Mouse (Mus musculus) gastrocnemius, adult 8-10 months (tissue): ENCODE measurements around the gene Spen. TPM values are rescaled to one million over a fixed set of nuclear protein-coding genes. Genes with fewer than 3 reads are reported as not detected.

Source experiments
- DNase-seq, 2 experiments: peaks; one replicate each; pipeline ENCODE4 v3.0.0; 2022; ENCODE audit warnings: low spot score in 2 of 2
- total RNA-seq, 4 experiments: library from RNA; stranded (reverse); gene quantifications; 2 replicates each; pipeline ENCODE4 v1.2.4; 2022

The Spen gene
- total RNA-seq, 4 experiments from 2014 or later: 17.0 to 23.9 (median 23.5) TPM

DNA sequence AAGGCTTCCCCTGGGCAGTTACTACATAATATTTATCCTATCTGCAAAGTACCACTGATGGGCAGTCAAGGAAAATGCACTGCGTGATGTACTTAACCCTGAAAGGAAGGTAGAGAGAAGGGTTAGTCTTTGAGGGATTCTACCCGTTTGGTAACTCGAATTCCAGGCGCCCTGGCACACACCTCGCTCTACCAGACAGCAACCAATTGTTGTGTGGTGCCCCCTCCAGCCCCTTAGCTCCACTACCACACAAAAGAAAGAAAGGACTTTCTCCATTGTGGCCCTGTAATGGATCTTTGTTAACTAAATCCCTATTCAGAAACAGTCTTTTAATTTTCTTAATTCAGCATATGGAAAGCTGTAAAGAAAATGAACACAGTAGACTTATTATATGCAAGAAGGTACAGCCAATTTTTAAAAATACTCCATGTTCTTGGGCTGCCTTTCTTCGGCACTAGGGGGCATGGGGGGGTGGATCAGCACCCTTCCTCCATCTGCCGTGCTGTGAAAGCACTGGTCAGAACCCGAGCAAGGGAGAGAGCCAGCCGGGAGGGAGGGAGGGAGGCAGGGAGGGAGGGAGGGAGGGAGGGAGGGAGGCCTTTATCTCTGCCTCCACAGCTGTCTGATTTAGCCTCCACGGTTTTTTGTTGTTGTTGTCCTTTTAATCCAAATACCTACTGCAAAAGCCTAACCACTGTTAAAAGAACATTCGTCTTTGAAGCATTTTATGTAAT lies 3.3 kb downstream of the Spen start:
- DNase-seq: peak in 1 of 2 experiments; percentile 37

- DNase-seq: no peak
Measured at GRCm38 (mm10) chr4:141530979-141531378, 7.4 kb downstream of the Spen start.

GRCm38 (mm10) chr4:141528938-141529337 lies 9.5 kb downstream of the Spen start:
- no peak for DNase-seq

GRCm38 (mm10) chr4:141526936-141527650 lies 11.3 kb downstream of the Spen start:
- DNase-seq: no peak

DNA sequence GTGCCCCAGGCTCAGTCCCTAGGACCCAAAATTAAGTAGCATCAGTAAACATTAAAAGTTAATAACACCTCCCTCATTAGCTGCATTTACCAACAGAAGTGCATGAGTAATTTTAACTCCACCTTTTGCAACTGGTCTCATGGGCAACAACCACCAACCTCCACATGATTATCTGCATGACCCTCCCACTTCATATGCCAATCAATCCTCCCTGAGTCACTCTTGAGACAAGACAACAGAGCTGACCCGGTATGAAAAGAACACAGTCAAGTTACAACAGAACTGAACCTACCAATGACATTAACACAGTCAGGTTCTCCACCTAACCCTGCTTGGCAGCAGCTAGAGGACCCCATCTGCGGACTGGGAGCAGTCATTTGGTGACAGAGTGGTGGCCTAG lies 12.5 kb downstream of the Spen start:
- DNase-seq: no peak

DNA sequence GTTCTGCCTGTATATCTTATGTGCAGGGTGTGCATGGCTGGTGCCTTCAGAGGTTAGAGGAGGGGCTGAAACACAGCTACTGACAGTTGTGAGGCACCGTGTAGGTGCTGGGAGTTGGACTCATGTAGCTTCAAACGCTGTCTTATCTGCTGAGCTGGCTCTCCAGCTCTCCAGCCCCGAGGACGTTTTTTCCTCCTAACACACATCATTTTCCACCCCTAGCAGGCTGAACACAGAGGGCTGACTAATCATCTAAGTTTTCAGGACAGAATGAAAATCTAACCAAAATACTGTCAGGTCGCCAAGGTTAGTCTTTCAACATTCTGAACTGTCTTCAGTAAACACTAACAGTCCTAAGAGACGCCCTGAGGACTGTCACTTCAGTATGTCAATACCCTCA lies 13.7 kb downstream of the Spen start:
- no peak for DNase-seq

DNA sequence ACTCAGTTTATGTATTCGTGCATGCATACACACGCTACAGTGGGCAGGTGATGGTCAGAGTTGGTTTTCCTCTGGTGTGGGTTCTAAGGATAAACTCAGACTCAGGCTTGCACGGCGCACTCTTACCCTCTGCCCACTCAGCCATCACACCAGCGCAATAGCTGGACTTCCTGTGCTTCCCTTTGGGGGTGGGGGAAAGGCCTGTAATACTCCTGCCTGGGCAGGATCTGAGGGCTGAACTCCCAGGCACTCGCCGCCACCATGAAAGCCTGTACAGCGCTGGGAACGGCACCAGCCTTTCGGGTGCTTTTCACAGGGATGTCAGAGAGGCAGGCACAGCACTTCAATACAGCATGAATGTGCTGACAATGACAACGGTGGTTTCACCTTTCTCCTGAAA lies 15.3 kb downstream of the Spen start:
- DNase-seq: no peak

GRCm38 (mm10) chr4:141518386-141518785 lies 20.0 kb downstream of the Spen start:
- no peak for DNase-seq

DNA sequence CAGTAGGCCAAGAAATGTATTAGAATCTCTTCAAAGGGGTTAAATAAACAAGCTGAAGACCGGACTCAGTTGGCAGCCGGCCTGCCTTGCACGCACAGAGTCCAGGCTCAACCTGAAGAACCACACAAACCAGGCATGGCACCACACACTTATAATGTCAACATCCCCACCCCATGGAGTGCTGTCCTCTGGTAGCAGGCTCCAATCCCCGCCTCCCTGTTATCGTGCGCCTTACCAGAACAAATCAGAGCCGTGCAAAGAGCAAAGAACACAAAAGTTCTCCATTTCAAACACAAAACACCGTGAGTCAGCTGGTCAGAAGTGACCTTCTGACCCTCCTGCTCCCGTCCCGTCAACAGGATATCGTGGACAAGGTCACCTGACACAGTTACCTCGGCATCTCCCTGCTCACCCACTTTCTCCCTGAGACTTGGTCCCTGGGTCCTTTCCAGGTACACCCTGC lies 24.2 kb downstream of the Spen start:
- no peak for DNase-seq

GRCm38 (mm10) chr4:141512145-141512544 lies 26.3 kb downstream of the Spen start:
- DNase-seq: no peak

- DNase-seq: no peak
Measured at GRCm38 (mm10) chr4:141510457-141510856, 27.9 kb downstream of the Spen start.

DNA sequence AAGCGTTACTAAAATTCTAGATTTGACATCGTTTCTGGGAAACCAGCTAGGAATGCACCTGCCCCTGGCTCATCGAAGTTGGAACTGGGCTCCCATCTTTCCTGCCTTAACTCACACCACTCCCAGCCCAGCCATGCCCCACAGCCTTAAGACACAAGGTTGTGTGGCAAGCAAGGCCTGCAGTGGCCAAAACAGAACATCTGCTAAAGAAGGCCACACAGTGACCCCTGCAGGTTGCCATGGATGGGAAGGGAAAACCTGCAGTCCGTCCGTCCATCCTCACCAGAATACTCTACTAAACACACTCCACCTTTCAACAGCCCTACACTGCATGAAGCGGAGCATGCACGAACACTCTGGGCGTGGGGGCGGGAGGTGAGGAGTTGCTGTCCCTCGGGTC lies 31.5 kb downstream of the Spen start:
- peak; percentile 13 to 26 for DNase-seq

GRCm38 (mm10) chr4:141506352-141506751 lies 32.0 kb downstream of the Spen start:
- DNase-seq: peak; percentile 39 to 57

GRCm38 (mm10) chr4:141505810-141506209 lies 32.6 kb downstream of the Spen start:
- DNase-seq: no peak

GRCm38 (mm10) chr4:141504471-141504870 lies 33.9 kb downstream of the Spen start:
- no peak for DNase-seq

DNA sequence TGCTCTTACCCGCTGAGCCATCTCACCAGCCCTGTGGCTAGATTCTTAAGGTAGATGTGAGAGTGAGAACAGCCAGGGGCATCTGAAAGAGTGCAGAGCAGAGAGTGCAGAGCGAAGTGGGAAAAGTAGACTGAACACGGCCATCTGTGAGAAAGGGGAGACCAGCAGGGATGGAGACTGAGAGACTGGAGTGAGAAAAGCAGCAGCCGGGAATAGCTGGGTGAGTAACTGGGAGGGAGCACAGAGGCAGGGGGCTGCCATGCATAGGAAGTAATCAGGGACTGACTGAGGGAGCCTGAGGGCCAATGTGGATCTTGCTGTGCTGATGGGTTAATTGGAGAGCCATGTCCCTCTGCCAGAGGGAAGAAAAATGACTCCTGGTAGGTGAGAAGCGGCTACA lies 35.7 kb downstream of the Spen start:
- DNase-seq: no peak

DNA sequence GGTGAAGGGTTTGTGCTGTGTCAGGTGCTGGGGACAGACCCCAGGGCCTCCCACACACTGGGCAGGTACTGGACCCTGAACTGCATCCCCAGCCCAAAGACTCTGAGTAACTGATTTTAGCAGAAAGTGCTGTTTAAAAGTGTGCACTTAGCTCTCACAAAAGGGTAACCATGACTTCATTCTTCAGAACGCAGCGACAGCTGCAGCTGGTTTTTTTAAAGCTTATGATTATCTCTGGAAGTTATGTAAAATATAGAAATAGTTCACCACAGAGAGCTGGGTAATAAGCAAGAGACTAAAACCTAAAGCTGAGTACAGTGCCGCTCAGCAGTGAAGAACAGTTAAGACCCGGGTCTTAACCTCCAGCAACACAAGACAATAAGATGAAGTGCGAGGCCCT lies 37.3 kb downstream of the Spen start:
- DNase-seq: no peak

GRCm38 (mm10) chr4:141500637-141501036 lies 37.8 kb downstream of the Spen start:
- DNase-seq: no peak

- no peak for DNase-seq
Measured at GRCm38 (mm10) chr4:141488670-141489069, 49.7 kb downstream of the Spen start.

DNA sequence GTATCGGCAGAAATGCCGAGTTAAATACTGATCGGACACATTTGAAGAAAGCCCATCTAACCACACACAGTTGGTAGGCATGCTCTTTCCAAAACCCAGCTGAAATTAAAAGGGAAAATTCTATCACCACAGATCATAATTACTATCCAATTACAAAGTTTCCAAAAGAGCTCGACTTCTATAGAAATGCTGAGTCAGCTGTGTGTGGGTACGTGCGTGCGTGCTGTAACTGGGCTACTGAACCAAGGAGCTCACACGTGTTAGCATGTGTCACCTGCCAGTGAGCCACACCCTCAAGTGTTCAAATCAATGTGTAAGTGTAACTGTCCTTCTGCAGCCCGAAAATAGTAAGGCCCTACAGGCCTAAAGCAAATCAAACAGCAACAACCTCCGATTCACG lies 50.8 kb downstream of the Spen start:
- no peak for DNase-seq

DNA sequence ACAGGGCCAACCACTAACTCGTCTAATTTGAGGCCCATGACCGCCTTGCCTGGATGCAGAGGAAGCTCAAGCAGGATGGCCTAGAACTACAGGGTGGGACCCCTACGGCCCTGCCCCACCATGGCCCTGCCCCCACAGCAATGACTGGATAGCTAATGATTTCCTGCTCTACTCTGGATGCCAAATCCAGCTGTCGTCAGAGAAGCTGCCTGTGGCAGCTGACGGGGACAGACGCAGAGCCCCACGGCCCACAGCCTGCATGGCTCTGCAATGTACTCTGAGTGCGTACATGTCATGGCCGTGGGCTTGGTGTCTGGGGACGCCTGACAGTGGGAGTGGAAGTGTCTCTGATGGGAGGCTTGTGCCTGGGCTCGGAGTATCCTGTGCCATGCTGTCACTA lies 54.3 kb downstream of the Spen start:
- no peak for DNase-seq

GRCm38 (mm10) chr4:141479411-141479810 lies 59.0 kb downstream of the Spen start:
- no peak for DNase-seq

DNA sequence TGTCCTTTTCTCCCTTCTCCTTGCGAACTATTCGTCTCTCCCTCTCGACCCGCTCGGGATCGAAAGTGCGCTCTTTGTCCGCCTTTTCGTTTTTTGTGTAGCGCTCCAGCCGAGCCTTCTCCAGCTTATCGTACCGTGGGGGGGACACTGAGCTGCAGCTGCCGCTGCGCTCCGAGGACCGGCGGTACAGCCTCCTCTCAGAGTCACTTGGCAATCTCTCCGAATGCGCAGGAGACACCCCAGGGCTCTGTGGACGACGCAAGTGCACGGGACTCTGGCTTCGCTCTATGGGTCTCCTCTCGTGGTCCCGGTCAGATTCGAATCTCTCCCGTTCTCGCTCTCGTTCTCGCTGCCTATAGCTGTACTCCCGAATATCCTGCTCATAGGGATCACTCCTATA lies 59.6 kb downstream of the Spen start:
- no peak for DNase-seq
